Mouse (Mus musculus) megakaryocyte, embryonic 14.5 days (primary cell): ENCODE data around the gene Tec.

Source experiments
- FLI1 ChIP-seq: IDR thresholded peaks from 2 replicates; pipeline ENCODE4 v1.6.1; 2012; ENCODE audit warnings: low read length, inconsistent platforms, mixed read lengths
- GATA1 ChIP-seq: IDR thresholded peaks from 3 replicates; pipeline ENCODE4 v1.6.1; 2012; ENCODE audit warnings: mixed read lengths, low read length, inconsistent platforms, borderline replicate concordance

- TF ChIP-seq GATA1 (no peak), FLI1 (no peak)
These were observed 117.1 kb downstream of the Tec start for GRCm38 (mm10) chr5:72751056-72751758.
